17 mouse cellular contexts compared by ENCODE assay signal in genomic region chr10:110650851-110651250, GRCm38 (mm10).
DNase-seq lines count a peak whose midpoint lies in the region; TF ChIP-seq lines count a peak whose summit lies in the region.
"Had no signal": no experiment of that assay in that cellular context is flagged by ENCODE, and none has a peak within 500 bp of the region (broad histone marks: within the 10 kb centered on the region; RNA-seq: fewer than 3 reads in every experiment).

No protein-coding gene starts in this region.

- no peaks in the 10 kb centered on the region for H3K27me3 ChIP-seq in heart, adult 2 months (ENCODE audit: control insufficient read depth, insufficient read depth, low read length)
- no peaks in the 10 kb centered on the region for H3K27me3 ChIP-seq in CH12.LX (replicated peaks)
- H3K27me3 ChIP-seq: heart, embryonic 12.5 days; kidney, embryonic 15.5 days; limb, embryonic 15.5 days; midbrain, embryonic 12.5 days had no signal

- no peak for DNase-seq in heart, adult 2 months
- no peak for DNase-seq in heart, postnatal 14 days
- DNase-seq in left cerebral cortex, adult 2 months (ENCODE audit: extremely low spot score in 1 of 2, low spot score in 2 of 2): no peak
- DNase-seq in left cerebral cortex, adult 9 months (ENCODE audit: low spot score in 2 of 2): no peak
- DNase-seq in CH12.LX (ENCODE audit: extremely low read depth): no peak
- DNase-seq in brain, adult 2 months (ENCODE audit: low read depth, low spot score): peak; percentile 56
- DNase-seq in thymus, postnatal 14 days: no peak
- DNase-seq: cerebellum, adult 18-20 months; gastrocnemius, postnatal 36 days; heart, postnatal 4 days; liver, postnatal 0 days had no signal

- no peak for TF ChIP-seq POLR2A in heart, adult 2 months (IDR thresholded peaks at IDR 0.05; ENCODE audit: insufficient read depth, low read depth, low read length)
- no peak for TF ChIP-seq POLR2A in CH12.LX (IDR thresholded peaks at IDR 0.05; ENCODE audit: low read depth, low read length)

- peak; percentile 51 for TF ChIP-seq CTCF in heart, adult 2 months (IDR thresholded peaks at IDR 0.05)
- peak; percentile 60 for TF ChIP-seq CTCF in left cerebral cortex, adult 2 months (IDR thresholded peaks at IDR 0.05)
- TF ChIP-seq CTCF in CH12.LX (conservative IDR thresholded peaks at IDR 0.05 in 1 of 2, IDR thresholded peaks at IDR 0.05 in 1 of 2; ENCODE audit: low read depth in 2 of 2, low read length in 2 of 2): no peak

- in situ Hi-C loops in CH12.LX (cut with MboI; ENCODE audit: low pct_ligation_motif_present, low pct_unique_long_range_greater_than_20kb, low sequenced_read_pairs): no loop called here

- no peak overlapping the region for H3K27ac ChIP-seq in heart, adult 2 months
- H3K27ac ChIP-seq in left cerebral cortex, adult 2 months: no peak overlapping the region
- no peak overlapping the region for H3K27ac ChIP-seq in CH12.LX (ENCODE audit: insufficient read depth, low read depth)
- H3K27ac ChIP-seq: kidney, embryonic 15.5 days; limb, embryonic 15.5 days; macrophage; midbrain, embryonic 12.5 days had no signal

- H3K4me2 ChIP-seq in CH12.LX (ENCODE audit: insufficient read depth, low read depth, poor library complexity, severe bottlenecking): no peak overlapping the region
- H3K4me2 ChIP-seq: heart, embryonic 12.5 days; kidney, embryonic 15.5 days; limb, embryonic 15.5 days; midbrain, embryonic 12.5 days had no signal

- no peaks in the 10 kb centered on the region for H3K79me2 ChIP-seq in heart, adult 2 months (replicated peaks; ENCODE audit: control insufficient read depth, insufficient read depth, low read length)
- no peaks in the 10 kb centered on the region for H3K79me2 ChIP-seq in CH12.LX (replicated peaks; ENCODE audit: control insufficient read depth, extremely low read depth, insufficient read depth, poor library complexity, severe bottlenecking)

- no peak overlapping the region for H3K9ac ChIP-seq in heart, adult 2 months (ENCODE audit: low read depth, low read length)
- H3K9ac ChIP-seq in CH12.LX (ENCODE audit: insufficient read depth, low read depth): no peak overlapping the region
- H3K9ac ChIP-seq: heart, embryonic 12.5 days; kidney, embryonic 15.5 days; limb, embryonic 15.5 days; liver, postnatal 0 days; midbrain, embryonic 12.5 days had no signal

- H3K4me1 ChIP-seq in heart, adult 2 months (ENCODE audit: control insufficient read depth, insufficient read depth, low read length): no peaks in the 10 kb centered on the region
- no peaks in the 10 kb centered on the region for H3K4me1 ChIP-seq in CH12.LX (ENCODE audit: control insufficient read depth in 1 of 2, insufficient read depth in 2 of 2)
- H3K4me1 ChIP-seq: heart, embryonic 12.5 days; kidney, embryonic 15.5 days; limb, embryonic 15.5 days; midbrain, embryonic 12.5 days had no signal

- no peaks in the 10 kb centered on the region for H3K36me3 ChIP-seq in heart, adult 2 months (ENCODE audit: control insufficient read depth, insufficient read depth, low read length)
- no peaks in the 10 kb centered on the region for H3K36me3 ChIP-seq in CH12.LX (replicated peaks in 1 of 2; ENCODE audit: control insufficient read depth in 1 of 2, insufficient read depth in 1 of 2, low read length in 1 of 2)
- H3K36me3 ChIP-seq: G1E; heart, embryonic 12.5 days; kidney, embryonic 15.5 days; limb, embryonic 15.5 days; midbrain, embryonic 12.5 days had no signal

- H3K9me3 ChIP-seq in CH12.LX (replicated peaks; ENCODE audit: low read length): no peaks in the 10 kb centered on the region
- H3K9me3 ChIP-seq: heart, embryonic 12.5 days; kidney, embryonic 15.5 days; limb, embryonic 15.5 days; midbrain, embryonic 12.5 days had no signal

- TF ChIP-seq EP300 in heart, adult 2 months (IDR thresholded peaks at IDR 0.05; ENCODE audit: insufficient read depth, low read depth, low read length): no peak
- TF ChIP-seq EP300 in CH12.LX (IDR thresholded peaks at IDR 0.05; ENCODE audit: low read length): no peak

- no peak overlapping the region for H3K4me3 ChIP-seq in heart, adult 2 months
- no peak overlapping the region for H3K4me3 ChIP-seq in left cerebral cortex, adult 2 months
- no peak overlapping the region for H3K4me3 ChIP-seq in CH12.LX (replicated peaks in 1 of 3; ENCODE audit: low read depth in 2 of 3, low read length in 2 of 3, poor library complexity in 1 of 3)
- H3K4me3 ChIP-seq: heart, embryonic 12.5 days; kidney, embryonic 15.5 days; limb, embryonic 15.5 days; midbrain, embryonic 12.5 days had no signal

- intact Hi-C loops in heart, adult 2 months (cut with DNase I): loop anchor here (10.0 kb wide), 1 partner anchor 216 kb away; no protein-coding TSS in a partner anchor
- intact Hi-C loops in heart, postnatal 14 days (cut with DNase I): loop anchor here (5.0 kb wide), 2 partner anchors 194 to 529 kb away; partner anchors contain the start of gene Nav3
- intact Hi-C loops in left cerebral cortex, adult 2 months (cut with DNase I): loop anchor here (2.0 kb wide), 1 partner anchor 194 kb away; the partner anchor contains the start of gene Nav3

- peak; percentile 9 for TF ChIP-seq RAD21 in CH12.LX (IDR thresholded peaks at IDR 0.05; ENCODE audit: low read depth, low read length)

- dilution Hi-C loops in CH12.LX (cut with MboI; ENCODE audit: extremely low pct_ligation_motif_present, extremely low pct_unique_long_range_greater_than_20kb, low sequenced_read_pairs): no loop called here

TF ChIP-seq in CH12.LX, 34 proteins besides CTCF, POLR2A, EP300 and RAD21:
- TF ChIP-seq MEF2A (IDR thresholded peaks at IDR 0.05; ENCODE audit: borderline replicate concordance, low read depth, low read length): no peak
- TF ChIP-seq ZNF384 (IDR thresholded peaks at IDR 0.05; ENCODE audit: low read depth, low read length): no peak
- TF ChIP-seq GABPA (IDR thresholded peaks at IDR 0.05; ENCODE audit: insufficient replicate concordance, low read depth, low read length): no peak
- no peak for TF ChIP-seq RCOR1 (conservative IDR thresholded peaks at IDR 0.05; ENCODE audit: low read depth, low read length)
- TF ChIP-seq IRF4 (IDR thresholded peaks at IDR 0.05; ENCODE audit: low read depth, low read length): no peak
- no peak for TF ChIP-seq JUN (IDR thresholded peaks at IDR 0.05; ENCODE audit: insufficient read depth, low read depth, low read length)

Comparison
In these comparisons a context has a peak if more than half of its experiments do, and no peak if none do; other contexts are left out.
1. CTCF ChIP-seq: peak in heart, adult 2 months (single experiment) and left cerebral cortex, adult 2 months (single experiment); none in CH12.LX (0 of 2).